Mouse (Mus musculus): ENCODE measurements at regions not wholly inside any gene's neighbourhood (a gene's known extent, or its start where the extent isn't known, plus 50 kb on each side); places are given as distances from the start of the nearest gene placed in this dataset.

DNA sequence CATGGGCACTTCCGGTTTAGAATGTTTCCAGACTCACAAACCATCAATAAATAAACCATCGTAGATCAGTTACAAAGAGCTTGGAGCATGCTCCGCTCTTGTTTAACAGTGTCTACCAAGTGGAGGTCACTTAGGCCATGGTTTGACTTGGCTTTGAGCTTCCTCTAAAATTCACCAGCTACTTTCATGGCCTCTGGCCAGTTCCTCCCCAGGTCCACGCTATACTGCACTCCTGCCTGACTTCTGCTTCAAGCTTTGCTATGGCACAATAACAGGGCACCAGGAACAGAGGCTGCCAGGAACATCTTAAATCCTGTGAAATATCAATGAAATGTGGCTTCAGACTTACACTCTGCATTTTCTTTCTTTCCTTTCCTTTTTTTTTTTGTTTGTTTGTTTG, 71.2 kb downstream of the P2ry1 start:
- Histone ChIP-seq H3K27ac (replicated peaks; ENCODE audit: low read depth, low read length) (no peak overlapping the region), H3K9me3 (ENCODE audit: control insufficient read depth, low read length) (no peaks in the 10 kb centered on the region), H3K36me3 (ENCODE audit: control insufficient read depth, insufficient read depth, low read length) (no peaks in the 10 kb centered on the region), H3K4me1 (ENCODE audit: control insufficient read depth, insufficient read depth, low read length) (no peaks in the 10 kb centered on the region), H3K9ac (ENCODE audit: low read depth, low read length, severe bottlenecking) (no peak overlapping the region), H3K4me2 (replicated peaks; ENCODE audit: low read depth, low read length, severe bottlenecking) (no peak overlapping the region), H3K27me3 (ENCODE audit: control insufficient read depth, insufficient read depth, low read length) (no peaks in the 10 kb centered on the region), H3K4me3 (replicated peaks; ENCODE audit: low read length) (no peak overlapping the region)
- DNase-seq (ENCODE audit: low spot score) = no peak
- no peak for ATAC-seq (ENCODE audit: low FRiP score, low read depth)
- TF ChIP-seq POLR2A (IDR thresholded peaks at IDR 0.05; ENCODE audit: borderline replicate concordance, extremely low read depth, insufficient read depth, insufficient read length) = no peak
- WGBS = 88% methylated on average over 4 of the region's 4 CpGs

DNA sequence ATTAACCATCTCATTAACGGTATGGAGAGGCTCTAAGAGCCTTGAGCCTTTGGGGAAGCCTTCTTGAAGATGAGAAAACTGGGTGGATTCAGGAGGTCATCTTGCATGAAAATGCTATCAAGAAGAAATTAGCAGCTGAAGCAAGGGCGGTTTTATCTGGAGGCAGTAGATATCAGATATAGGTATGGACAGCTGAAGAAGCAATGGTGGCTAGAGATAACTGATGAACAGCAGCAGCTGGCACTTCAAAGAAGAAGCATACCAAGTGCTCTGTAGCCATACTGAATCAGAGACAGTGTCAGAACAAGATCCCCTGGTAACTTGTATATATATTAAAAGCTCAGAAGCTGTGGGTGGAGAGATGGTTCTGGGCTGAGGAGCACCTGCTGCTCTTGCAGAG, 73.2 kb downstream of the P2ry1 start:
- WGBS = 73% methylated on average over 2 of the region's 2 CpGs

DNA sequence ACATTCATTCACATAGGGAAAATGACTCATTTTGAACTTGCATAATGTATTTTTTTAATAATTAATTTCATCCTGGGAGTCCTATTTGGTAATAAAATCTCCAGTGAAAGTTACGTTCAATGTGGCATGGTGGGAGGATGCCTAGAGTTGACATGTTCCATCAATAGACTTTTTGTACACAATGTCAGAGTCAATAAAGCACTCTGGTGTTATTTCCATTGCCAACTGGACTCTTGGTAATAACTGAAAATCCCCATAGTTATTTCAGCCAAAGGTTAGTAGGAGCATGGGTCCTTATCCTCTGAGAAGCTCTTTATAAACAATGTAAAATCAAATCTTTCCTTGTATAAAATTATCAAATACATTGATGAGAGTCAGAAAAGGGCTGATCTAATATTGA, 87.3 kb downstream of the P2ry1 start:
- TF ChIP-seq POLR2A (IDR thresholded peaks at IDR 0.05; ENCODE audit: borderline replicate concordance, extremely low read depth, insufficient read depth, insufficient read length) = no peak
- H3K36me3 ChIP-seq (ENCODE audit: control insufficient read depth, insufficient read depth, low read length) = no peaks in the 10 kb centered on the region
- ATAC-seq (ENCODE audit: low FRiP score, low read depth) (no peak), DNase-seq (ENCODE audit: low spot score) (no peak)
- H3K4me2 ChIP-seq (replicated peaks; ENCODE audit: low read depth, low read length, severe bottlenecking) = no peak overlapping the region
- WGBS = 82% methylated on average over 1 of the region's 1 CpGs
- H3K4me1 ChIP-seq (ENCODE audit: control insufficient read depth, insufficient read depth, low read length) = no peaks in the 10 kb centered on the region
- H3K27me3 ChIP-seq (ENCODE audit: control insufficient read depth, insufficient read depth, low read length) = no peaks in the 10 kb centered on the region
- H3K9me3 ChIP-seq (ENCODE audit: control insufficient read depth, low read length) = no peaks in the 10 kb centered on the region
- no peak overlapping the region for H3K4me3 ChIP-seq (replicated peaks; ENCODE audit: low read length)
- no peak overlapping the region for H3K27ac ChIP-seq (replicated peaks; ENCODE audit: low read depth, low read length)
- H3K9ac ChIP-seq (ENCODE audit: low read depth, low read length, severe bottlenecking) = no peak overlapping the region

More for the DNA sequence above, 73.2 kb downstream of the P2ry1 start:
- H3K4me3 ChIP-seq (replicated peaks; ENCODE audit: low read length) = no peak overlapping the region
- TF ChIP-seq POLR2A (IDR thresholded peaks at IDR 0.05; ENCODE audit: borderline replicate concordance, extremely low read depth, insufficient read depth, insufficient read length) = no peak
- H3K4me2 ChIP-seq (replicated peaks; ENCODE audit: low read depth, low read length, severe bottlenecking) = no peak overlapping the region
- DNase-seq (ENCODE audit: low spot score) = no peak
- no peaks in the 10 kb centered on the region for H3K27me3 ChIP-seq (ENCODE audit: control insufficient read depth, insufficient read depth, low read length)
- H3K27ac ChIP-seq (replicated peaks; ENCODE audit: low read depth, low read length) = no peak overlapping the region
- no peaks in the 10 kb centered on the region for H3K36me3 ChIP-seq (ENCODE audit: control insufficient read depth, insufficient read depth, low read length)
- H3K9me3 ChIP-seq (ENCODE audit: control insufficient read depth, low read length) = no peaks in the 10 kb centered on the region
- H3K9ac ChIP-seq (ENCODE audit: low read depth, low read length, severe bottlenecking) = no peak overlapping the region
- H3K4me1 ChIP-seq (ENCODE audit: control insufficient read depth, insufficient read depth, low read length) = no peaks in the 10 kb centered on the region
- no peak for ATAC-seq (ENCODE audit: low FRiP score, low read depth)

DNA sequence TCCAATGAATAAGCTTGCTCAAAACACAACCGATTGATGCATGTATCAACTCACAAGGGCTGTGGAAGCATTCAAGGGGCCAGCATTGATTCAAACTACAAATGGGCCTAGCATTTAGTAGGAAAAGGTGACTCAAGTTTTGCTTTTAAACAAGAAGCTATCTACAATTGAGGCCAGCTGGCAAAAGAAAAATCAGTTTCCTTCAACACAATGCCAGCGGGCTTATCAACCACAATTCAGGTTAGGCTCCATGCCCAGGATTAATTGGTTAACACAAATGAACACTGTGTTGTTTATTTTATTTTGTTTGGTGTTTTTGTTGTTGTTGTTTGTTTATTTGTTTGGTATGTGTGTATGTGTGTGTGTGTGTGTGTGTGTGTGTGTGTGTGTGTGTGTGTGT, 89.4 kb downstream of the P2ry1 start:
- WGBS = 96% methylated on average over 2 of the region's 2 CpGs

DNA sequence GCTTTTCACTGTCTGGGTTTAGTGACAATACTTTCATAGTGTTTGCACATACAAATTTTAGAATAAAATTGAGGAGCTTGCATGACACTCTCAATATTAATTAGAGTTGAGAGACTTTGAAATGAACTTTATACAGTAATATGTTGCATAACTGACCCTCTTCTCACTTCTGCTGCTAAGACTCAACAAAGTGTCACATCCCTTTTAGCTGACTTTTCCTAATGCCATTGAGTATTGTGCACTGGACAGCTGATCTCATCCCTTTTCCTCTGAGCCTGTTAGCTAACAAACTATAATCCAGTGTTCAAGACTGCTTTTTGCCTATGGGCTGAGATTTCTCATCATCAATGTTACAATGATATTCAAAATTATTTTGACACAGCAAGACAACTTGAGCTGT, 113.8 kb downstream of the P2ry1 start:
- Histone ChIP-seq H3K4me3 (replicated peaks; ENCODE audit: low read length) (no peak overlapping the region), H3K27ac (replicated peaks; ENCODE audit: low read depth, low read length) (no peak overlapping the region), H3K4me2 (replicated peaks; ENCODE audit: low read depth, low read length, severe bottlenecking) (no peak overlapping the region), H3K4me1 (ENCODE audit: control insufficient read depth, insufficient read depth, low read length) (no peaks in the 10 kb centered on the region), H3K9ac (ENCODE audit: low read depth, low read length, severe bottlenecking) (no peak overlapping the region), H3K9me3 (ENCODE audit: control insufficient read depth, low read length) (no peaks in the 10 kb centered on the region), H3K27me3 (ENCODE audit: control insufficient read depth, insufficient read depth, low read length) (no peaks in the 10 kb centered on the region), H3K36me3 (ENCODE audit: control insufficient read depth, insufficient read depth, low read length) (no peaks in the 10 kb centered on the region)
- DNase-seq (ENCODE audit: low spot score) (no peak), ATAC-seq (ENCODE audit: low FRiP score, low read depth) (no peak)
- TF ChIP-seq POLR2A (IDR thresholded peaks at IDR 0.05; ENCODE audit: borderline replicate concordance, extremely low read depth, insufficient read depth, insufficient read length) = no peak

More for the DNA sequence above, 89.4 kb downstream of the P2ry1 start:
- Histone ChIP-seq H3K36me3 (ENCODE audit: control insufficient read depth, insufficient read depth, low read length) (no peaks in the 10 kb centered on the region), H3K9me3 (ENCODE audit: control insufficient read depth, low read length) (no peaks in the 10 kb centered on the region), H3K9ac (ENCODE audit: low read depth, low read length, severe bottlenecking) (no peak overlapping the region), H3K4me2 (replicated peaks; ENCODE audit: low read depth, low read length, severe bottlenecking) (no peak overlapping the region), H3K27ac (replicated peaks; ENCODE audit: low read depth, low read length) (no peak overlapping the region), H3K4me3 (replicated peaks; ENCODE audit: low read length) (no peak overlapping the region), H3K4me1 (ENCODE audit: control insufficient read depth, insufficient read depth, low read length) (no peaks in the 10 kb centered on the region), H3K27me3 (ENCODE audit: control insufficient read depth, insufficient read depth, low read length) (no peaks in the 10 kb centered on the region)
- ATAC-seq (ENCODE audit: low FRiP score, low read depth) (no peak), DNase-seq (ENCODE audit: low spot score) (no peak)
- TF ChIP-seq POLR2A (IDR thresholded peaks at IDR 0.05; ENCODE audit: borderline replicate concordance, extremely low read depth, insufficient read depth, insufficient read length) = no peak

DNA sequence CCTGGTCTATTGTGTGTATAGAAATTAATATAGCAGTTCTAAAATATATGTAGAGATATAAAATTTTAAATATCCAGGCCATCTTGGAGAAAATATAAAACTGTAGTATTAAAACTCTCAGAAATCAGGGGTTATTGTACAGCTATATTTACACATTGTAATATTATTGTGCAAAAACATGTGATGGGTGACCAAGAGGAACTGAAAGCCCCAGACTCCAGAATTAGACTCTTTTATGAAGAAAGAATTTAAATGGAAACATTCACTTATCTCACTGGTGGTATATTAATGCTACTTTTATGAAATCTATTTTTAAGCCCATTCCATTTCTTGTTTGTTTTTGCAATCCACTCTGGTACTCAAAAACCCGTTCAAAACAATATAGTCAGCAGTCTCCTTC, 130.5 kb downstream of the P2ry1 start:
- H3K36me3 ChIP-seq (ENCODE audit: control insufficient read depth, insufficient read depth, low read length) = no peaks in the 10 kb centered on the region
- no peaks in the 10 kb centered on the region for H3K27me3 ChIP-seq (ENCODE audit: control insufficient read depth, insufficient read depth, low read length)
- H3K9me3 ChIP-seq (ENCODE audit: control insufficient read depth, low read length) = no peaks in the 10 kb centered on the region
- H3K9ac ChIP-seq (ENCODE audit: low read depth, low read length, severe bottlenecking) = no peak overlapping the region
- no peak for DNase-seq (ENCODE audit: low spot score)
- no peaks in the 10 kb centered on the region for H3K4me1 ChIP-seq (ENCODE audit: control insufficient read depth, insufficient read depth, low read length)
- no peak overlapping the region for H3K4me3 ChIP-seq (replicated peaks; ENCODE audit: low read length)
- WGBS = 55% methylated on average over 1 of the region's 1 CpGs
- H3K27ac ChIP-seq (replicated peaks; ENCODE audit: low read depth, low read length) = no peak overlapping the region
- H3K4me2 ChIP-seq (replicated peaks; ENCODE audit: low read depth, low read length, severe bottlenecking) = no peak overlapping the region
- ATAC-seq (ENCODE audit: low FRiP score, low read depth) = no peak
- TF ChIP-seq POLR2A (IDR thresholded peaks at IDR 0.05; ENCODE audit: borderline replicate concordance, extremely low read depth, insufficient read depth, insufficient read length) = no peak

Data from limb, embryonic 14.5 days (tissue).